Mouse (Mus musculus) heart, postnatal 4 days (tissue): ENCODE measurements around the gene Inpp5k. TPM values are rescaled to one million over a fixed set of nuclear protein-coding genes. Genes with fewer than 3 reads are reported as not detected.

Experiments
- DNase-seq: peaks from one replicate; pipeline ENCODE4 v3.0.0; 2021
- total RNA-seq, 2 experiments: library from RNA; stranded (reverse); gene quantifications; 2 replicates each; pipeline ENCODE4 v1.2.3; 2021

Gene Inpp5k
- total RNA-seq, 2 experiments from 2014 or later, result 23.4 to 26.9 TPM

- DNase-seq, result peak; percentile 75
Measured at GRCm38 (mm10) chr11:75620136-75620780, 10.5 kb upstream of the Inpp5k start.

GRCm38 (mm10) chr11:75621426-75621825, 9.4 kb upstream of the Inpp5k start:
- no peak for DNase-seq

GRCm38 (mm10) chr11:75622588-75623329, 8.0 kb upstream of the Inpp5k start:
- DNase-seq, result no peak

- DNase-seq, result peak; percentile 64
Measured at GRCm38 (mm10) chr11:75624102-75624554, 6.7 kb upstream of the Inpp5k start.

GRCm38 (mm10) chr11:75625820-75626219, 5.0 kb upstream of the Inpp5k start:
- DNase-seq, result no peak

- no peak for DNase-seq
Measured at GRCm38 (mm10) chr11:75630098-75630497, 690 bp upstream of the Inpp5k start.

- DNase-seq, result no peak
Measured at GRCm38 (mm10) chr11:75631561-75632225, 905 bp downstream of the Inpp5k start.

GRCm38 (mm10) chr11:75632921-75633320, 2.1 kb downstream of the Inpp5k start:
- no peak for DNase-seq

- no peak for DNase-seq
Measured at GRCm38 (mm10) chr11:75634801-75635200, 4.0 kb downstream of the Inpp5k start.

- no peak for DNase-seq
Measured at GRCm38 (mm10) chr11:75635315-75635714, 4.5 kb downstream of the Inpp5k start.

GRCm38 (mm10) chr11:75643323-75643722, 12.5 kb downstream of the Inpp5k start:
- DNase-seq, result no peak

- no peak for DNase-seq
Measured at GRCm38 (mm10) chr11:75644684-75645083, 13.9 kb downstream of the Inpp5k start.

GRCm38 (mm10) chr11:75647681-75648211, 17.0 kb downstream of the Inpp5k start:
- peak; percentile 72 for DNase-seq

GRCm38 (mm10) chr11:75649155-75649561, 18.4 kb downstream of the Inpp5k start:
- DNase-seq, result peak; percentile 60

GRCm38 (mm10) chr11:75650311-75650710, 19.5 kb downstream of the Inpp5k start, which contains the start of gene Myo1c:
Gene Myo1c, plus strand, starts transcription at chr11:75650504.
- peak; percentile 75 for DNase-seq

GRCm38 (mm10) chr11:75650958-75651425, 20.2 kb downstream of the Inpp5k start:
- no peak for DNase-seq

- DNase-seq, result peak; percentile 88
Measured at GRCm38 (mm10) chr11:75651426-75652221, 20.8 kb downstream of the Inpp5k start.

- no peak for DNase-seq
Measured at GRCm38 (mm10) chr11:75652222-75652941, 21.6 kb downstream of the Inpp5k start.

GRCm38 (mm10) chr11:75652942-75653684, 22.3 kb downstream of the Inpp5k start:
- DNase-seq, result peak; percentile 42

- peak; percentile 89 for DNase-seq
Measured at GRCm38 (mm10) chr11:75653781-75654470, 23.1 kb downstream of the Inpp5k start.
